In genomic region chr14:121453130-121453529, GRCm38 (mm10) we compare ENCODE assay signal across 25 mouse cellular contexts. TPM values are rescaled to one million over a fixed set of nuclear protein-coding genes. Genes with fewer than 3 reads are reported as not detected.
"Had no signal": no experiment of that assay in that cellular context is flagged by ENCODE, and none has a peak within 500 bp of the region (broad histone marks: within the 10 kb centered on the region; RNA-seq: fewer than 3 reads in every experiment).

No protein-coding gene starts in this region.

- H3K4me2 ChIP-seq: limb, embryonic 13.5 days; liver, embryonic 12.5 days; liver, embryonic 15.5 days; lung, embryonic 15.5 days; midbrain, embryonic 13.5 days; neural tube, embryonic 13.5 days had no signal

- ATAC-seq: liver, embryonic 12.5 days; midbrain, embryonic 13.5 days; midbrain, embryonic 16.5 days had no signal

- H3K9ac ChIP-seq: limb, embryonic 13.5 days; liver, embryonic 12.5 days; liver, embryonic 15.5 days; lung, embryonic 15.5 days; midbrain, embryonic 13.5 days; neural tube, embryonic 13.5 days had no signal

- H3K9me3 ChIP-seq: limb, embryonic 10.5 days; liver, embryonic 12.5 days; liver, embryonic 15.5 days; lung, embryonic 15.5 days; megakaryocyte, embryonic 14.5 days; midbrain, embryonic 13.5 days; neural tube, embryonic 13.5 days had no signal

- H3K36me3 ChIP-seq: limb, embryonic 10.5 days; limb, embryonic 13.5 days; liver, embryonic 12.5 days; liver, embryonic 15.5 days; lung, embryonic 15.5 days; midbrain, embryonic 10.5 days; midbrain, embryonic 13.5 days; neural tube, embryonic 13.5 days had no signal

- H3K4me1 ChIP-seq: limb, embryonic 13.5 days; lung, embryonic 15.5 days; neural tube, embryonic 13.5 days had no signal

- H3K27ac ChIP-seq: layer of hippocampus, adult 2 months; limb, embryonic 10.5 days; limb, embryonic 13.5 days; liver, embryonic 12.5 days; liver, embryonic 15.5 days; lung, embryonic 15.5 days; midbrain, embryonic 10.5 days; midbrain, embryonic 13.5 days; neural tube, embryonic 13.5 days had no signal

- DNase-seq: kidney, adult 18-20 months; kidney, adult 9 months; kidney, postnatal 14 days; layer of hippocampus, adult 9-11 months; liver; lung, adult 18-20 months; lung, postnatal 10 days; lung, postnatal 36 days; thymus, postnatal 25 days had no signal

- H3K4me3 ChIP-seq: layer of hippocampus, adult 2 months; limb, embryonic 10.5 days; limb, embryonic 13.5 days; liver, embryonic 12.5 days; liver, embryonic 15.5 days; lung, embryonic 15.5 days; megakaryocyte, embryonic 14.5 days; midbrain, embryonic 10.5 days; midbrain, embryonic 13.5 days; myocyte; neural tube, embryonic 13.5 days had no signal

- H3K27me3 ChIP-seq: lung, embryonic 15.5 days; neural tube, embryonic 13.5 days had no signal

RNA-seq across cellular contexts. Expression of gene Slc15a1, which starts 51.9 kb away (rescaled TPM):
- total RNA-seq: layer of hippocampus, adult 2 months; left cerebral cortex, adult 18-20 months; left cerebral cortex, postnatal 25 days; monocyte, adult 5-6 weeks had no signal
- polyA plus RNA-seq: limb, embryonic 10.5 days; limb, embryonic 13.5 days; liver, embryonic 12.5 days; liver, embryonic 15.5 days; midbrain, embryonic 10.5 days; midbrain, embryonic 16.5 days; myocyte; neural tube, embryonic 13.5 days; spleen, adult 2 months had no signal
